Mouse (Mus musculus): ENCODE measurements around the gene Tmem190. TPM values are rescaled to one million over a fixed set of nuclear protein-coding genes. Genes with fewer than 3 reads are reported as not detected.
"Not testable (repeated sequence)": the region's sequence is repeated elsewhere in the genome, so short reads cannot be mapped to it uniquely, and the experiment has no call there.

The Tmem190 gene
- polyA plus RNA-seq, 1 experiment from 2014 or later: 0.41 TPM

GRCm38 (mm10) chr7:4816559-4816958 lies 33.8 kb downstream of the Tmem190 start:
- ATAC-seq (ENCODE audit: insufficient number of reproducible peaks, low FRiP score, low TSS enrichment, low read depth) (no peak), DNase-seq (ENCODE audit: low spot score) (no peak)
- Histone ChIP-seq H3K4me3 (ENCODE audit: low read depth, low read length) (no peak overlapping the region), H3K27ac (replicated peaks; ENCODE audit: low read depth, low read length) (no peak overlapping the region), H3K27me3 (ENCODE audit: control insufficient read depth, insufficient read depth, low read length) (no peaks in the 10 kb centered on the region), H3K4me1 (ENCODE audit: control insufficient read depth, insufficient read depth, low read length) (no peaks in the 10 kb centered on the region), H3K9me3 (ENCODE audit: control insufficient read depth, low read length) (no peaks in the 10 kb centered on the region), H3K9ac (ENCODE audit: low read length) (no peak overlapping the region), H3K36me3 (ENCODE audit: control insufficient read depth, insufficient read depth, low read length) (no peaks in the 10 kb centered on the region), H3K4me2 (ENCODE audit: low read depth, severe bottlenecking) (no peak overlapping the region)

GRCm38 (mm10) chr7:4820925-4821324 lies 38.2 kb downstream of the Tmem190 start:
- H3K9ac ChIP-seq (ENCODE audit: low read length); H3K4me1 ChIP-seq (ENCODE audit: control insufficient read depth, insufficient read depth, low read length); DNase-seq (ENCODE audit: low spot score); ATAC-seq (ENCODE audit: insufficient number of reproducible peaks, low FRiP score, low TSS enrichment, low read depth); H3K27me3 ChIP-seq (ENCODE audit: control insufficient read depth, insufficient read depth, low read length); H3K4me3 ChIP-seq (ENCODE audit: low read depth, low read length); H3K4me2 ChIP-seq (ENCODE audit: low read depth, severe bottlenecking); H3K9me3 ChIP-seq (ENCODE audit: control insufficient read depth, low read length); H3K36me3 ChIP-seq (ENCODE audit: control insufficient read depth, insufficient read depth, low read length); H3K27ac ChIP-seq (replicated peaks; ENCODE audit: low read depth, low read length): not testable (repeated sequence)
- WGBS: 83% methylated on average over 7 of the region's 7 CpGs

GRCm38 (mm10) chr7:4821690-4822089 lies 39.0 kb downstream of the Tmem190 start:
- H3K27me3 ChIP-seq (ENCODE audit: control insufficient read depth, insufficient read depth, low read length): no peaks in the 10 kb centered on the region
- H3K36me3 ChIP-seq (ENCODE audit: control insufficient read depth, insufficient read depth, low read length): no peaks in the 10 kb centered on the region
- H3K4me1 ChIP-seq (ENCODE audit: control insufficient read depth, insufficient read depth, low read length): no peaks in the 10 kb centered on the region
- H3K9me3 ChIP-seq (ENCODE audit: control insufficient read depth, low read length): no peaks in the 10 kb centered on the region
- H3K27ac ChIP-seq (replicated peaks; ENCODE audit: low read depth, low read length): no peak overlapping the region
- DNase-seq (ENCODE audit: low spot score): no peak
- no peak overlapping the region for H3K9ac ChIP-seq (ENCODE audit: low read length)
- 88% methylated on average over 4 of the region's 4 CpGs for WGBS
- H3K4me3 ChIP-seq (ENCODE audit: low read depth, low read length): no peak overlapping the region
- ATAC-seq (ENCODE audit: insufficient number of reproducible peaks, low FRiP score, low TSS enrichment, low read depth): no peak
- no peak overlapping the region for H3K4me2 ChIP-seq (ENCODE audit: low read depth, severe bottlenecking)

- Histone ChIP-seq H3K36me3 (ENCODE audit: control insufficient read depth, insufficient read depth, low read length) (no peaks in the 10 kb centered on the region), H3K9me3 (ENCODE audit: control insufficient read depth, low read length) (no peaks in the 10 kb centered on the region), H3K27ac (replicated peaks; ENCODE audit: low read depth, low read length) (no peak overlapping the region), H3K4me2 (ENCODE audit: low read depth, severe bottlenecking) (no peak overlapping the region), H3K4me3 (ENCODE audit: low read depth, low read length) (no peak overlapping the region), H3K27me3 (ENCODE audit: control insufficient read depth, insufficient read depth, low read length) (no peaks in the 10 kb centered on the region), H3K9ac (ENCODE audit: low read length) (no peak overlapping the region), H3K4me1 (ENCODE audit: control insufficient read depth, insufficient read depth, low read length) (no peaks in the 10 kb centered on the region)
- 60% methylated on average over 6 of the region's 6 CpGs for WGBS
- ATAC-seq (ENCODE audit: insufficient number of reproducible peaks, low FRiP score, low TSS enrichment, low read depth) (no peak), DNase-seq (ENCODE audit: low spot score) (no peak)
Observed at GRCm38 (mm10) chr7:4822162-4822907, 39.6 kb downstream of the Tmem190 start.

- 48% methylated on average over 4 of the region's 4 CpGs for WGBS
- no peaks in the 10 kb centered on the region for H3K4me1 ChIP-seq (ENCODE audit: control insufficient read depth, insufficient read depth, low read length)
- no peak overlapping the region for H3K9ac ChIP-seq (ENCODE audit: low read length)
- no peak for DNase-seq (ENCODE audit: low spot score)
- H3K4me2 ChIP-seq (ENCODE audit: low read depth, severe bottlenecking): no peak overlapping the region
- ATAC-seq (ENCODE audit: insufficient number of reproducible peaks, low FRiP score, low TSS enrichment, low read depth): no peak
- no peaks in the 10 kb centered on the region for H3K27me3 ChIP-seq (ENCODE audit: control insufficient read depth, insufficient read depth, low read length)
- H3K4me3 ChIP-seq (ENCODE audit: low read depth, low read length): no peak overlapping the region
- no peak overlapping the region for H3K27ac ChIP-seq (replicated peaks; ENCODE audit: low read depth, low read length)
- no peaks in the 10 kb centered on the region for H3K36me3 ChIP-seq (ENCODE audit: control insufficient read depth, insufficient read depth, low read length)
- H3K9me3 ChIP-seq (ENCODE audit: control insufficient read depth, low read length): no peaks in the 10 kb centered on the region
Observed at GRCm38 (mm10) chr7:4825365-4825764, 42.6 kb downstream of the Tmem190 start.

GRCm38 (mm10) chr7:4830476-4830875 lies 47.7 kb downstream of the Tmem190 start:
- no peak overlapping the region for H3K27ac ChIP-seq (replicated peaks; ENCODE audit: low read depth, low read length)
- no peaks in the 10 kb centered on the region for H3K9me3 ChIP-seq (ENCODE audit: control insufficient read depth, low read length)
- no peak overlapping the region for H3K4me3 ChIP-seq (ENCODE audit: low read depth, low read length)
- no peak overlapping the region for H3K4me2 ChIP-seq (ENCODE audit: low read depth, severe bottlenecking)
- H3K27me3 ChIP-seq (ENCODE audit: control insufficient read depth, insufficient read depth, low read length): peaks cover 20% of the 10 kb centered on the region
- H3K36me3 ChIP-seq (ENCODE audit: control insufficient read depth, insufficient read depth, low read length): no peaks in the 10 kb centered on the region
- 5% methylated on average over 12 of the region's 12 CpGs for WGBS
- no peaks in the 10 kb centered on the region for H3K4me1 ChIP-seq (ENCODE audit: control insufficient read depth, insufficient read depth, low read length)
- no peak for ATAC-seq (ENCODE audit: insufficient number of reproducible peaks, low FRiP score, low TSS enrichment, low read depth)
- peak; percentile 68 for DNase-seq (ENCODE audit: low spot score)
- H3K9ac ChIP-seq (ENCODE audit: low read length): no peak overlapping the region

Other genes starting within 250 kb of the Tmem190 start
- gene Syt5, start 235.4 kb upstream of the Tmem190 start, polyA plus RNA-seq (2014; fragmentation: Nextera tagmentation; extraction: Ambion mirVana): 4.1 and 4.2 TPM in 2 replicates
- gene Ptprh, start 178.9 kb upstream of the Tmem190 start, polyA plus RNA-seq (2014; fragmentation: Nextera tagmentation; extraction: Ambion mirVana): not detected in 2 replicates
- gene Tmem86b, start 151.5 kb upstream of the Tmem190 start, polyA plus RNA-seq (2014; fragmentation: Nextera tagmentation; extraction: Ambion mirVana): 1.1 and 2.5 TPM in 2 replicates
- gene Ppp6r1, start 123.9 kb upstream of the Tmem190 start, polyA plus RNA-seq (2014; fragmentation: Nextera tagmentation; extraction: Ambion mirVana): 4.9 and 6.5 TPM in 2 replicates
- 104 and 112 TPM in 2 replicates for gene Hspbp1, start 97.9 kb upstream of the Tmem190 start, polyA plus RNA-seq (2014; fragmentation: Nextera tagmentation; extraction: Ambion mirVana)
- gene Brsk1, start 92.3 kb upstream of the Tmem190 start, polyA plus RNA-seq (2014; fragmentation: Nextera tagmentation; extraction: Ambion mirVana): 1.7 and 2.5 TPM in 2 replicates
- gene Tmem150b, start 57.7 kb upstream of the Tmem190 start, polyA plus RNA-seq (2014; fragmentation: Nextera tagmentation; extraction: Ambion mirVana): 0.16 and 0.19 TPM in 2 replicates
- 76.2 and 80.5 TPM in 2 replicates for gene Kmt5c, start 42.8 kb upstream of the Tmem190 start, polyA plus RNA-seq (2014; fragmentation: Nextera tagmentation; extraction: Ambion mirVana)
- gene Cox6b2, start 29.8 kb upstream of the Tmem190 start, polyA plus RNA-seq (2014; fragmentation: Nextera tagmentation; extraction: Ambion mirVana): 36.9 and 38.4 TPM in 2 replicates
- not detected in 2 replicates for gene Fam71e2, start 11.6 kb upstream of the Tmem190 start, polyA plus RNA-seq (2014; fragmentation: Nextera tagmentation; extraction: Ambion mirVana)
- not detected in 2 replicates for gene Il11, start 78 bp upstream of the Tmem190 start, polyA plus RNA-seq (2014; fragmentation: Nextera tagmentation; extraction: Ambion mirVana)
- gene Tmem238, start 6.7 kb downstream of the Tmem190 start, polyA plus RNA-seq (2014; fragmentation: Nextera tagmentation; extraction: Ambion mirVana): 2.1 and 2.6 TPM in 2 replicates
- 266 and 269 TPM in 2 replicates for gene Rpl28, start 9.9 kb downstream of the Tmem190 start, polyA plus RNA-seq (2014; fragmentation: Nextera tagmentation; extraction: Ambion mirVana)
- 527 and 540 TPM in 2 replicates for gene Ube2s, start 29.7 kb downstream of the Tmem190 start, polyA plus RNA-seq (2014; fragmentation: Nextera tagmentation; extraction: Ambion mirVana)
- 0.20 and 0.44 TPM in 2 replicates for gene Shisa7, start 61.8 kb downstream of the Tmem190 start, polyA plus RNA-seq (2014; fragmentation: Nextera tagmentation; extraction: Ambion mirVana)
- 2.8 and 3.5 TPM in 2 replicates for gene Isoc2b, start 87.3 kb downstream of the Tmem190 start, polyA plus RNA-seq (2014; fragmentation: Nextera tagmentation; extraction: Ambion mirVana)
- 0.63 and 0.84 TPM in 2 replicates for gene Isoc2a, start 94.2 kb downstream of the Tmem190 start, polyA plus RNA-seq (2014; fragmentation: Nextera tagmentation; extraction: Ambion mirVana)
- gene Gm36210, start 123.6 kb downstream of the Tmem190 start, polyA plus RNA-seq (2014; fragmentation: Nextera tagmentation; extraction: Ambion mirVana): not detected in 2 replicates
- gene Zfp628, start 132.3 kb downstream of the Tmem190 start, polyA plus RNA-seq (2014; fragmentation: Nextera tagmentation; extraction: Ambion mirVana): 3.8 and 4.2 TPM in 2 replicates
- gene Nat14, start 139.1 kb downstream of the Tmem190 start, polyA plus RNA-seq (2014; fragmentation: Nextera tagmentation; extraction: Ambion mirVana): 1.9 and 2.9 TPM in 2 replicates
- gene Ssc5d, start 142.8 kb downstream of the Tmem190 start, polyA plus RNA-seq (2014; fragmentation: Nextera tagmentation; extraction: Ambion mirVana): 1.7 and 1.9 TPM in 2 replicates
- gene Sbk2, start 181.5 kb downstream of the Tmem190 start, polyA plus RNA-seq (2014; fragmentation: Nextera tagmentation; extraction: Ambion mirVana): 0.08 and 0.18 TPM in 2 replicates
- 0.04 TPM in 1 of 2 replicates, not detected in the other for gene Sbk3, start 188.2 kb downstream of the Tmem190 start, polyA plus RNA-seq (2014; fragmentation: Nextera tagmentation; extraction: Ambion mirVana)
- 33.3 and 39.2 TPM in 2 replicates for gene Zfp579, start 213.2 kb downstream of the Tmem190 start, polyA plus RNA-seq (2014; fragmentation: Nextera tagmentation; extraction: Ambion mirVana)
- 9.3 and 9.6 TPM in 2 replicates for gene Zfp524, start 231.5 kb downstream of the Tmem190 start, polyA plus RNA-seq (2014; fragmentation: Nextera tagmentation; extraction: Ambion mirVana)
- 51.1 and 52.6 TPM in 2 replicates for gene Fiz1, start 231.8 kb downstream of the Tmem190 start, polyA plus RNA-seq (2014; fragmentation: Nextera tagmentation; extraction: Ambion mirVana)
- gene Gm44973, start 232.6 kb downstream of the Tmem190 start, polyA plus RNA-seq (2014; fragmentation: Nextera tagmentation; extraction: Ambion mirVana): 0.45 and 1.4 TPM in 2 replicates
- gene Zfp865, start 237.4 kb downstream of the Tmem190 start, polyA plus RNA-seq (2014; fragmentation: Nextera tagmentation; extraction: Ambion mirVana): 7.5 and 8.2 TPM in 2 replicates
- 12.5 and 14.4 TPM in 2 replicates for gene Ccdc106, start 237.6 kb downstream of the Tmem190 start, polyA plus RNA-seq (2014; fragmentation: Nextera tagmentation; extraction: Ambion mirVana)